Mouse (Mus musculus) adrenal gland, postnatal 4 days (tissue): ENCODE data around the gene Gpc5. TPM values are rescaled to one million over a fixed set of nuclear protein-coding genes. Genes with fewer than 3 reads are reported as not detected.

ENCODE experiments used
- microRNA-seq: library from miRNA; unstranded; fragments of <30 nt; microRNA quantifications from one replicate; pipeline ENCODE4 v1.2.0, GENCODE M21; 2021
- total RNA-seq, 2 experiments: library from RNA; stranded (reverse); gene quantifications; 2 replicates each; pipeline ENCODE4 v1.2.3; 2021

The Gpc5 gene
- total RNA-seq, 2 experiments from 2014 or later: 0.37 to 2.8 TPM

Small RNA genes within 50 kb of the gene (microRNA-seq; reads per million reads assigned to microRNA genes)
- gene Mir17: 5,083 reads per million, percentile 90 among the genes with 10 or more reads in this experiment
- 1,331 reads per million, percentile 79 among the genes with 10 or more reads in this experiment for gene Mir18
- gene Mir19a: 9.7 reads per million, percentile 23 among the genes with 10 or more reads in this experiment
- 7.1 reads per million, percentile 19 among the genes with 10 or more reads in this experiment for gene Mir19b-1
- 1,932 reads per million, percentile 83 among the genes with 10 or more reads in this experiment for gene Mir20a
- 2,014 reads per million, percentile 84 among the genes with 10 or more reads in this experiment for gene Mir92-1
